Mouse (Mus musculus): Measurements from ENCODE around the gene Smad3. TPM values are rescaled to one million over a fixed set of nuclear protein-coding genes. Genes with fewer than 3 reads are reported as not detected.

Smad3 gene
- total RNA-seq (2021), result 36.2 and 46.0 TPM in 2 replicates
- long read RNA-seq, partial matches to known transcripts, result 0 of 4 reads
- long read RNA-seq, other reads (novel, unspliced or antisense), result 4 of 4 reads

GRCm38 (mm10) chr9:63757865-63758440 is at the start of gene Smad3:
Gene Smad3, minus strand, starts transcription at chr9:63757994.
- peak; percentile 96 for DNase-seq

GRCm38 (mm10) chr9:63804847-63805246 is 47.1 kb upstream of the Smad3 start:
- DNase-seq, result no peak

- DNase-seq, result no peak
Measured at GRCm38 (mm10) chr9:63803181-63803591, 45.4 kb upstream of the Smad3 start.

- DNase-seq, result no peak
Measured at GRCm38 (mm10) chr9:63802504-63802903, 44.7 kb upstream of the Smad3 start.

GRCm38 (mm10) chr9:63802080-63802479 is 44.3 kb upstream of the Smad3 start:
- no peak for DNase-seq

GRCm38 (mm10) chr9:63796429-63796828 is 38.6 kb upstream of the Smad3 start:
- no peak for DNase-seq

GRCm38 (mm10) chr9:63793731-63794495 is 36.1 kb upstream of the Smad3 start:
- peak; percentile 79 for DNase-seq

- DNase-seq, result no peak
Measured at GRCm38 (mm10) chr9:63791716-63792115, 33.9 kb upstream of the Smad3 start.

- DNase-seq, result peak; percentile 26
Measured at GRCm38 (mm10) chr9:63791275-63791674, 33.5 kb upstream of the Smad3 start.

GRCm38 (mm10) chr9:63790222-63790621 is 32.4 kb upstream of the Smad3 start:
- no peak for DNase-seq

GRCm38 (mm10) chr9:63789386-63789785 is 31.6 kb upstream of the Smad3 start:
- no peak for DNase-seq

GRCm38 (mm10) chr9:63787606-63788005 is 29.8 kb upstream of the Smad3 start:
- no peak for DNase-seq

GRCm38 (mm10) chr9:63787086-63787485 is 29.3 kb upstream of the Smad3 start:
- DNase-seq, result no peak

GRCm38 (mm10) chr9:63786026-63786670 is 28.4 kb upstream of the Smad3 start:
- no peak for DNase-seq

- DNase-seq, result no peak
Measured at GRCm38 (mm10) chr9:63785492-63785891, 27.7 kb upstream of the Smad3 start.

- no peak for DNase-seq
Measured at GRCm38 (mm10) chr9:63784597-63784996, 26.8 kb upstream of the Smad3 start.

- DNase-seq, result no peak
Measured at GRCm38 (mm10) chr9:63782744-63783143, 24.9 kb upstream of the Smad3 start.

- no peak for DNase-seq
Measured at GRCm38 (mm10) chr9:63781714-63782464, 24.1 kb upstream of the Smad3 start.

GRCm38 (mm10) chr9:63779950-63780887 is 22.4 kb upstream of the Smad3 start:
- no peak for DNase-seq

GRCm38 (mm10) chr9:63776735-63777134 is 18.9 kb upstream of the Smad3 start:
- DNase-seq, result no peak

GRCm38 (mm10) chr9:63774854-63775483 is 17.2 kb upstream of the Smad3 start:
- DNase-seq, result no peak
